Mouse (Mus musculus): ENCODE measurements around the gene Eml2. TPM values are rescaled to one million over a fixed set of nuclear protein-coding genes. Genes with fewer than 3 reads are reported as not detected.

The Eml2 gene
- polyA plus RNA-seq, 1 experiment from 2014 or later, result 12.4 TPM

DNA sequence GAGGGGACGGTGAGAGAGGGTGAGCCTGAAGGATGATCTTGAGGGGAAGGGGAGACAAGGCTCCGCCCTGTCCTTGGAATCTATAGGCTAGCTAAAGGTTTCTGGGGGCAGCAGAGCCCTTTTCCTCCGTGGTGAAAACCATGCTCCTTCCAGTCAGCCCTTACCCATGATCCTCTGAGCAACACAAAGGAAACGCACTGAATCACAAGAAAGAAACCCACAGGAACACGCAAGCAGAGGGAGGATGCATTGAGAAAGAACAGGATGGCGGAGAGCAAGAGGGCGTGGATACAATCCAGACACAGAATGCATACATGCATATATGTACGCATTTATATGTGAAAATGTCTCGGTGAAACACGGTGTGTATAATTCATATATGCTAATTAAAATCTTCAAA lies 6.7 kb upstream of the Eml2 start:
- Histone ChIP-seq H3K36me3 (ENCODE audit: control insufficient read depth, insufficient read depth, low read length) (no peaks in the 10 kb centered on the region), H3K4me2 (ENCODE audit: low read depth, low read length) (no peak overlapping the region), H3K9ac (ENCODE audit: low read length) (no peak overlapping the region), H3K9me3 (ENCODE audit: control insufficient read depth, low read length) (0 out of 2 replicates have a peak, but pooled peaks cover 4% of the 10 kb centered on the region), H3K27ac (ENCODE audit: low read length) (peak overlapping the region; percentile 23; the same call in 1 of the 2 replicates), H3K27me3 (ENCODE audit: control insufficient read depth, insufficient read depth, low read depth, low read length) (peaks cover 4% of the 10 kb centered on the region; the same call in 1 of the 2 replicates), H3K4me1 (replicated peaks; ENCODE audit: control insufficient read depth, insufficient read depth, low read length) (peaks cover 36% of the 10 kb centered on the region), H3K4me3 (ENCODE audit: low read length) (no peak overlapping the region)
- no peak for ATAC-seq (ENCODE audit: low read depth)
- WGBS, result 58% methylated on average over 10 of the region's 10 CpGs

DNA sequence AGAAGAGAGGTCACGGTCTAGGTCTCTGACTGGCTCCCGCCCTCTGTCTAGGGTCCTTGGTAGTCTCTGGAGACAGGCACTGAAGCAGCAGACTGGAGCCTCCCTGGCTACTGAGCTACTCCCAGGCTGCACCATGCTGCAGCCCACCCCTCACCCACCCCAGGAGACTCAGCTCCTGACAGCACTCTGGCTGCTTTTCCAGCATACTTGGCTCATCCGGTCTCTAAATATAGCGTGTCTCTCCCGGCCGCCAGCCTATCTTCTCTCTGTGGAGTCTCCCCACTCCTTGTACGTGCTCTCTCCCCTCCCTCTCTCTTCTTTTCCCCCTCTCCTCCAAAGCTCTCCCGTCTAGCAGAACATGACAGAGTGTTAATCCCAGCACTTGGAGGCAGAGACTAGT lies 6.1 kb upstream of the Eml2 start:
- Histone ChIP-seq H3K27ac (ENCODE audit: low read length) (peak overlapping the region; percentile 37), H3K9ac (ENCODE audit: low read length) (no peak overlapping the region), H3K4me1 (replicated peaks; ENCODE audit: control insufficient read depth, insufficient read depth, low read length) (peaks cover 30% of the 10 kb centered on the region), H3K27me3 (ENCODE audit: control insufficient read depth, insufficient read depth, low read depth, low read length) (peaks cover under 1% of the 10 kb centered on the region; the same call in 1 of the 2 replicates), H3K4me2 (ENCODE audit: low read depth, low read length) (no peak overlapping the region), H3K9me3 (ENCODE audit: control insufficient read depth, low read length) (0 out of 2 replicates have a peak, but pooled peaks cover 4% of the 10 kb centered on the region), H3K36me3 (ENCODE audit: control insufficient read depth, insufficient read depth, low read length) (no peaks in the 10 kb centered on the region), H3K4me3 (ENCODE audit: low read length) (no peak overlapping the region)
- ATAC-seq (ENCODE audit: low read depth), result peak; percentile 76
- 29% methylated on average over 8 of the region's 8 CpGs for WGBS

DNA sequence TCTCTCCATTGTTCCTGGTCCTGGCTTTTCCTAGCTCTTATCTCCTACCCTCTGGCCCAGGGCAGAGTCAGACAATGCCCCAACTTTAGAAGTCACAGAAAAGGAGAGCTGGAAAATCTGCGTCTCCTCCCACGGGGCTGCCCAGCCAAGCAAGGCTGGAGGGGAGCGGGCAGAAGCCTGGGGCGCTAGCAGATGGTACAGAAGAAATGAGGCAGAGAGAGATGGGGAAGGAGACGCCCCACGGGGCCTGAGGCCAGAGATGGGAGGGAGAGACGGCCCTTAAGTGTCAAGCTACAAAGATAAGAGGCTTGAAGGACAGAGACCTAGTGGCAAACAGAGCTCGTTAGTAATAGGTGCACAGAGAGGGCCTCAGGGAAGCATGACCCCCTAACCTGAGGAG lies 4.4 kb upstream of the Eml2 start:
- no peak for ATAC-seq (ENCODE audit: low read depth)
- no peak overlapping the region for H3K4me2 ChIP-seq (ENCODE audit: low read depth, low read length)
- peaks cover 16% of the 10 kb centered on the region for H3K27me3 ChIP-seq (ENCODE audit: control insufficient read depth, insufficient read depth, low read depth, low read length)
- no peaks in the 10 kb centered on the region for H3K36me3 ChIP-seq (ENCODE audit: control insufficient read depth, insufficient read depth, low read length)
- 0 out of 2 replicates have a peak, but pooled peaks cover 4% of the 10 kb centered on the region for H3K9me3 ChIP-seq (ENCODE audit: control insufficient read depth, low read length)
- H3K9ac ChIP-seq (ENCODE audit: low read length), result no peak overlapping the region
- WGBS, result 34% methylated on average over 8 of the region's 8 CpGs
- H3K4me1 ChIP-seq (replicated peaks; ENCODE audit: control insufficient read depth, insufficient read depth, low read length), result peaks cover 22% of the 10 kb centered on the region
- H3K27ac ChIP-seq (ENCODE audit: low read length), result 0 out of 2 replicates have a peak overlapping the region, but pooled peaks have one; percentile 10
- H3K4me3 ChIP-seq (ENCODE audit: low read length), result no peak overlapping the region

DNA sequence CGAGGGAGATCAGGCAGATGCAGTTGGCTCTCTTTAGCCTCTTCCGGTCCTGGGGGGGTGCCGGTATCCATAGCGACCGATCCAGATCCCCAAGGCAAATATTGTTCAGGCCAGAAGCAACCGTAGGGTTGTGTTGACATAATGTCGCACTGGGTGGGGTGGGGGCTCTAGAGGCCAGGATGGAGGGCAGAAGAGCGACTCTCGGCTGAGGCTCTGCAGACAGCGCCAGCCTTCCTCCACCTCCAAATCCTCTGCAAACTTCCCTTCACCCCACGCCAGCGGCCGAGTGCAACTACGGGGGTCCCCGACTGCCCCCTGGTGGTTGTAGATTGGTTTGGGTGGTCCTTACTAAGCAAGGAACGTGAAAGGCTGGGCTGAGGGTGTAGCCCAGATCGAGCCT lies 3.3 kb upstream of the Eml2 start:
- Histone ChIP-seq H3K9me3 (ENCODE audit: control insufficient read depth, low read length) (no peaks in the 10 kb centered on the region), H3K9ac (ENCODE audit: low read length) (peak overlapping the region; percentile 58), H3K4me3 (ENCODE audit: low read length) (peak overlapping the region; percentile 41), H3K36me3 (ENCODE audit: control insufficient read depth, insufficient read depth, low read length) (no peaks in the 10 kb centered on the region), H3K4me1 (replicated peaks; ENCODE audit: control insufficient read depth, insufficient read depth, low read length) (peaks cover 22% of the 10 kb centered on the region), H3K27me3 (ENCODE audit: control insufficient read depth, insufficient read depth, low read depth, low read length) (peaks cover 26% of the 10 kb centered on the region), H3K4me2 (ENCODE audit: low read depth, low read length) (peak overlapping the region; percentile 72), H3K27ac (ENCODE audit: low read length) (no peak overlapping the region)
- under 1% methylated on average over 17 of the region's 17 CpGs for WGBS
- ATAC-seq (ENCODE audit: low read depth), result peak; percentile 64

DNA sequence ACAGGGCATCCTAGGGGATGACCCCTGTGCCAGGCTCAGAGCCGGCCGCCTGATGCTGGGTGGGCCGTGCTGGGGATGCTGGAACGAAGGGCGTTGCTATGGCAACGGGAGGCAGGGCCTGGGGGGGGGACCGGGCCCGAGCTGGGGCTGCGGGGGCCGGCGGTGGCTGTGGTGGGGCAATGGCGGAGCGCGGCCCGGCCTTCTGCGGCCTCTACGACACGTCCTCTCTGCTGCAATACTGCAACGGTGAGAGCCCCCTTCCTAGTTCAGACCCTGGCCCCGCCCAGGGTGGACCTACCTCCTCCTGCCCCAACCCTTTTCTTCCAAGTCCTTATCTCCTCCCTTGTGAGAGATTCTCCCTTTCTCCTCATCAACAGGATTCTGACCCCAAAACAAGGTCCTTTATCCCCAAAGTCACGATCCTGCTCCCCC lies 311 bp downstream of the Eml2 start:
- 3% methylated on average over 20 of the region's 21 CpGs for WGBS
- H3K9ac ChIP-seq (ENCODE audit: low read length), result no peak overlapping the region
- no peaks in the 10 kb centered on the region for H3K9me3 ChIP-seq (ENCODE audit: control insufficient read depth, low read length)
- no peak overlapping the region for H3K4me2 ChIP-seq (ENCODE audit: low read depth, low read length)
- H3K4me1 ChIP-seq (replicated peaks; ENCODE audit: control insufficient read depth, insufficient read depth, low read length), result peaks cover 11% of the 10 kb centered on the region
- H3K4me3 ChIP-seq (ENCODE audit: low read length), result no peak overlapping the region
- peaks cover 47% of the 10 kb centered on the region for H3K27me3 ChIP-seq (ENCODE audit: control insufficient read depth, insufficient read depth, low read depth, low read length)
- no peaks in the 10 kb centered on the region for H3K36me3 ChIP-seq (ENCODE audit: control insufficient read depth, insufficient read depth, low read length)
- ATAC-seq (ENCODE audit: low read depth), result no peak
- no peak overlapping the region for H3K27ac ChIP-seq (ENCODE audit: low read length)

DNA sequence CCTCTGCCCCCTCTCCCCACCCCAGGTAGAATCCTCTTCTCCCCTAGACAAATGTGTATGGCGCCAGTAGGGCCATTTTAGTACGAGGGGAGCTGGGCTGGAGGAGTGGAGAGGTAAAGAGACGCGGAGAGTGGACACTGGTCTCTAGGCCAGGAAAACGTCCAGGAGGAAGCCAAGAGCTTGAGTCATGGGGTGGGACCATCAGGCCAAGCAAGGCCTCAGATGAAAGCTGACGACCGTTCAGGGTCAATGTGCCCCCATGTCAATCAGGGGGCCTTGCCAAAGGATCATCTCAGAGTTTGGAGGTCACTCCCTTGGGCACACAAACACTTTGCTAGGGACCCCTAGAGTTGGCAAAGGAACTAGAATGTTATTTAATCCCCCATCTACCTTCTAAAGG lies 995 bp downstream of the Eml2 start:
- Histone ChIP-seq H3K4me3 (ENCODE audit: low read length) (no peak overlapping the region), H3K27ac (ENCODE audit: low read length) (no peak overlapping the region), H3K4me2 (ENCODE audit: low read depth, low read length) (no peak overlapping the region), H3K9ac (ENCODE audit: low read length) (no peak overlapping the region), H3K36me3 (ENCODE audit: control insufficient read depth, insufficient read depth, low read length) (no peaks in the 10 kb centered on the region), H3K27me3 (ENCODE audit: control insufficient read depth, insufficient read depth, low read depth, low read length) (peaks cover 47% of the 10 kb centered on the region), H3K4me1 (replicated peaks; ENCODE audit: control insufficient read depth, insufficient read depth, low read length) (peaks cover 17% of the 10 kb centered on the region), H3K9me3 (ENCODE audit: control insufficient read depth, low read length) (no peaks in the 10 kb centered on the region)
- 66% methylated on average over 7 of the region's 7 CpGs for WGBS
- no peak for ATAC-seq (ENCODE audit: low read depth)

DNA sequence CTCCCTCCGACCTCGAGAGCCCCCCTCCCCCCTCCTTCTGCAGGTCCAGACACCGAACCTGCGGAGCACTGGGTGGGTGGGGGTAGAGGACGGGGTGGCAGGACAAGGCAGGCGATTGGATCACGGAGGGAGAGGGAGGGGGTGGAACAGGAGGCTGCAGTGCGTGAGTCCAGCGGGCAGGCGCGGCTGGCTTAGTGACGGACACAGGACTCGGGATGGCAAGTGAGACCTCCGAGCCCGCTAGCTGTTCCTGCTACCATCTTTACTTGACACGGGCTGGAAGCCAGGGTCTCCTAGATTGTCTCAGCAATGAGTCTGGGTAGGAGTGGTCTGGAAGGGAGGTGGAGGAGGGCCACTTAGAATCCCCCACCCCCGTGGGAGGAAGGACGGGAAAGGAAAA lies 1.8 kb downstream of the Eml2 start:
- Histone ChIP-seq H3K9ac (ENCODE audit: low read length) (no peak overlapping the region), H3K4me3 (ENCODE audit: low read length) (no peak overlapping the region), H3K27me3 (ENCODE audit: control insufficient read depth, insufficient read depth, low read depth, low read length) (peaks cover 47% of the 10 kb centered on the region), H3K4me1 (replicated peaks; ENCODE audit: control insufficient read depth, insufficient read depth, low read length) (peaks cover 14% of the 10 kb centered on the region), H3K36me3 (ENCODE audit: control insufficient read depth, insufficient read depth, low read length) (no peaks in the 10 kb centered on the region), H3K9me3 (ENCODE audit: control insufficient read depth, low read length) (no peaks in the 10 kb centered on the region), H3K27ac (ENCODE audit: low read length) (no peak overlapping the region), H3K4me2 (ENCODE audit: low read depth, low read length) (no peak overlapping the region)
- ATAC-seq (ENCODE audit: low read depth), result no peak
- WGBS, result 6% methylated on average over 18 of the region's 18 CpGs

DNA sequence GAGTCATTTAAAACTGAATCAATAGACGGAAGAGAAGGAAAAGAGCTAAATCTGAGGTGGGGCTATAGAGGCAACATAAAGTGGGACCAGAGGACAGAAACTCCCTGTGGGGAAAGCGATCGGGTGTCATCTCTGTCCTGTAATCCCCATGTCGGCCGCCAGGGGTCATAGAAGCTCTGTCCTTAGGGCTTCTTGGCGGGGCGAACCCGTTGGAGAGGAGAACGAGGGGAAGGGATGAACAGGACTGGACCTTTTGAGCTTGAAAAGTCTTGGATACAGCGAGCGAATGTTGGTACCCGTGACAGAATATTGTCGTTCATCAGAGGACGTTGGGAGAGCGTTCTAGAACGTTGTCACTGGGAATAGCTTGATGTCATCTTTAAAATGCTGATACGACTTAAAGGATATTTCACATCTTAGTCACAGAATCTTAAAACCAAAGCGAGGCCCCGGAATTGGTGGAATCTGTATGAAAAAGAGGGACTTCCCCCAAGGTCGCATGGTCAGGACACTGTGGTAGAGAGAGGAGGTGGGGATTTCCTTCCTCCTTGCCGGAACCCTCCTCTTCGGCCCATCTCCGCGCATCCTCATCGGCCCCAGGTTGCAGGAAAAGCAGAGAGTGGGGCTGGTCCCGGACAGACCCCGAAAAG lies 2.3 kb downstream of the Eml2 start:
- H3K4me3 ChIP-seq (ENCODE audit: low read length), result no peak overlapping the region
- H3K27me3 ChIP-seq (ENCODE audit: control insufficient read depth, insufficient read depth, low read depth, low read length), result peaks cover 47% of the 10 kb centered on the region
- 0 out of 2 replicates have a peak, but pooled peaks have one; percentile 18 for ATAC-seq (ENCODE audit: low read depth)
- peak overlapping the region; percentile 16; the same call in 1 of the 2 replicates for H3K4me2 ChIP-seq (ENCODE audit: low read depth, low read length)
- H3K27ac ChIP-seq (ENCODE audit: low read length), result no peak overlapping the region
- H3K36me3 ChIP-seq (ENCODE audit: control insufficient read depth, insufficient read depth, low read length), result no peaks in the 10 kb centered on the region
- peaks cover 11% of the 10 kb centered on the region for H3K4me1 ChIP-seq (replicated peaks; ENCODE audit: control insufficient read depth, insufficient read depth, low read length)
- no peaks in the 10 kb centered on the region for H3K9me3 ChIP-seq (ENCODE audit: control insufficient read depth, low read length)
- WGBS, result 4% methylated on average over 27 of the region's 27 CpGs
- H3K9ac ChIP-seq (ENCODE audit: low read length), result no peak overlapping the region

DNA sequence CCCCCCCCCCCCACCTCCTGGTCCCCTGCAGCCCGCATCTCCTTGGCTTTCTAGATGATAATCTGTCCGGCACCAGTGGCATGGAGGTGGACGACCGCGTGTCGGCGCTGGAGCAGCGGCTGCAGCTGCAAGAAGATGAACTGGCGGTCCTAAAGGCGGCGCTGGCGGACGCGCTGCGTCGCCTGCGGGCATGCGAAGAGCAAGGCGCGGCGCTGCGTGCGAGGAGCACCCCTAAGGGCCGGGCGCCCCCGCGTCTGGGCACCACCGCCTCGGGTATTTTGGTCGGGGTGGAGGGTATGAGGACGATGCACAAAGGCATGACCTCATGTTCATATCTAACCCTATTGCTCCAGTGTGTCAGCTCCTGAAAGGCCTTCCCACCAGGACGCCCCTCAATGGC lies 3.0 kb downstream of the Eml2 start:
- Histone ChIP-seq H3K9me3 (ENCODE audit: control insufficient read depth, low read length) (no peaks in the 10 kb centered on the region), H3K4me3 (ENCODE audit: low read length) (peak overlapping the region; percentile 7; the same call in 1 of the 2 replicates), H3K27me3 (ENCODE audit: control insufficient read depth, insufficient read depth, low read depth, low read length) (peaks cover 47% of the 10 kb centered on the region), H3K36me3 (ENCODE audit: control insufficient read depth, insufficient read depth, low read length) (no peaks in the 10 kb centered on the region), H3K4me2 (ENCODE audit: low read depth, low read length) (peak overlapping the region; percentile 16), H3K4me1 (replicated peaks; ENCODE audit: control insufficient read depth, insufficient read depth, low read length) (peaks cover 11% of the 10 kb centered on the region), H3K27ac (ENCODE audit: low read length) (no peak overlapping the region), H3K9ac (ENCODE audit: low read length) (no peak overlapping the region)
- ATAC-seq (ENCODE audit: low read depth), result 0 out of 2 replicates have a peak, but pooled peaks have one; percentile 18
- WGBS, result under 1% methylated on average over 32 of the region's 32 CpGs

Measured in lung, embryonic 16.5 days (tissue).